Mouse (Mus musculus): ENCODE data around the gene Szrd1.

GRCm38 (mm10) chr4:141096710-141097109 lies 42.9 kb downstream of the Szrd1 start:
- no peak for TF ChIP-seq MAX (IDR thresholded peaks at IDR 0.05)
- TF ChIP-seq CTCF (IDR thresholded peaks at IDR 0.05; ENCODE audit: control insufficient read depth, insufficient read depth, insufficient read length): no peak
- no peak for TF ChIP-seq FOSL1 (IDR thresholded peaks at IDR 0.05; ENCODE audit: insufficient read depth, low read length, poor library complexity, severe bottlenecking)
- TF ChIP-seq MYOG (IDR thresholded peaks at IDR 0.05; ENCODE audit: control insufficient read depth, extremely low read depth, insufficient read length): no peak
- no peak for TF ChIP-seq CEBPB (IDR thresholded peaks at IDR 0.05; ENCODE audit: low read depth)
- no peak for TF ChIP-seq USF1 (IDR thresholded peaks at IDR 0.05; ENCODE audit: low read depth)

Measured in C2C12 (cell line).